Mouse (Mus musculus): ENCODE measurements around the gene Tmem130.

DNA sequence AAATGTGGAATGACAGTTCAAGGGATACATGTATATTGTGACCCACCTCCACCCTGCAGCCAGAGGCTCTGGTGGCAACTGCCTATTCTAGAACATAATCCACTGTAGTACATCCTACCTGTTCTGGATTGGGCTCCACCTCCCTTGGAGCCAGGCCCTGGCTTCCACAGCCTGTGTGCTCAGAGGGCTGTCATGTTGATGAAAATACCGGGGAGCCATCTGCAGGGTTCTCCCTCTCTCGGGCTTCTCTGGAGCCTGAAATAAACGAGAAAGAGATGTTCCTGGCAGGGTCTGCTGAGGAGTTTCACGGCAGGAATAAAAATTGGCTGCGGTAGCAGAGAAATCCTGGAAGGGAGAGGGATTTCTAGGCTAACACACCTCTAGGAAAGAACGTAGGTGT, 41.8 kb downstream of the Tmem130 start:
- TF ChIP-seq POLR2A (IDR thresholded peaks at IDR 0.05; ENCODE audit: insufficient read depth, low read depth, low read length), result no peak
- TF ChIP-seq CTCF (IDR thresholded peaks at IDR 0.05; ENCODE audit: insufficient read depth, low read depth, low read length), result no peak

All from olfactory bulb, adult 2 months (tissue).